Mouse (Mus musculus) intestine, postnatal 0 days (tissue): Measurements from ENCODE around the gene Dsn1. TPM values are rescaled to one million over a fixed set of nuclear protein-coding genes. Genes with fewer than 3 reads are reported as not detected.

Experiments used
- ATAC-seq: fragments of 200-750 bp; cut with Nextera tagmentation; 2 replicates; pipeline ENCODE4 v1.8.0; 2017; ENCODE audit warnings: mild to moderate bottlenecking, moderate TSS enrichment, moderate library complexity
- H3K27ac ChIP-seq: fragments of 300-500 bp; sonication (generic); 2 replicates; pipeline ENCODE4 v1.5.1; 2014; ENCODE audit warnings: mild to moderate bottlenecking, low read depth, low read length, moderate library complexity
- H3K27me3 ChIP-seq: fragments of 300-500 bp; sonication (generic); replicated peaks from 2 replicates; pipeline ENCODE4 v1.6.1; 2014; ENCODE audit warnings: low read length, mixed read lengths; ENCODE audit not compliant: control insufficient read depth, insufficient read depth
- H3K36me3 ChIP-seq: fragments of 300-500 bp; sonication (generic); 2 replicates; pipeline ENCODE4 v1.6.1; 2014; ENCODE audit warnings: mild to moderate bottlenecking, moderate library complexity; ENCODE audit not compliant: control insufficient read depth, insufficient read depth
- H3K4me1 ChIP-seq: fragments of 300-500 bp; sonication (generic); replicated peaks from 2 replicates; pipeline ENCODE4 v1.6.1; 2014; ENCODE audit warnings: antibody characterized with exemption, low read length, mixed read lengths; ENCODE audit not compliant: control insufficient read depth, insufficient read depth
- H3K4me2 ChIP-seq: fragments of 300-500 bp; sonication (generic); replicated peaks from 2 replicates; pipeline ENCODE4 v1.6.1; 2014; ENCODE audit warnings: low read depth, mild to moderate bottlenecking, moderate library complexity
- H3K4me3 ChIP-seq: fragments of 300-500 bp; sonication (generic); 2 replicates; pipeline ENCODE4 v1.5.1; 2014; ENCODE audit warnings: low read depth, low read length
- H3K9ac ChIP-seq: fragments of 300-500 bp; sonication (generic); 2 replicates; pipeline ENCODE4 v1.6.1; 2014; ENCODE audit warnings: mild to moderate bottlenecking, low read depth, low read length
- H3K9me3 ChIP-seq: fragments of 300-500 bp; sonication (generic); 2 replicates; pipeline ENCODE4 v1.6.1; 2016; ENCODE audit warnings: mixed run types; ENCODE audit not compliant: control insufficient read depth
- CTCF ChIP-seq: sonication (generic); IDR thresholded peaks from 2 replicates; pipeline ENCODE4 v1.5.1; 2016; ENCODE audit warnings: low read depth, mild to moderate bottlenecking, control low read depth, antibody characterized with exemption, moderate library complexity
- WGBS: fragments of 180-500 bp; shearing (Covaris S2); extraction: QIAGEN DNeasy Blood & Tissue Kit; methylation state at CpG from one replicate; pipeline ENCODE4 v1.1.7; 2014; 5-methylcytosine and 5-hydroxymethylcytosine counted together
- polyA plus RNA-seq: library from polyadenylated mRNA; unstranded; fragments of >200 nt; fragmentation: Nextera tagmentation; extraction: Ambion mirVana; gene quantifications from 2 replicates; pipeline ENCODE4 v1.2.1, GENCODE M21; 2015

Dsn1 gene
- polyA plus RNA-seq, 1 experiment from 2014 or later = 7.9 TPM

GRCm38 (mm10) chr2:157035371-157035770 is 28.4 kb upstream of the Dsn1 start:
- no peak for TF ChIP-seq CTCF
- H3K9ac ChIP-seq = no peak overlapping the region
- H3K4me1 ChIP-seq = no peaks in the 10 kb centered on the region
- H3K4me2 ChIP-seq = no peak overlapping the region
- no peaks in the 10 kb centered on the region for H3K27me3 ChIP-seq
- ATAC-seq = no peak
- WGBS = 90% methylated on average over 7 of the region's 7 CpGs
- H3K36me3 ChIP-seq = peaks cover 14% of the 10 kb centered on the region; the same call in 1 of the 2 replicates
- H3K4me3 ChIP-seq = no peak overlapping the region
- H3K27ac ChIP-seq = no peak overlapping the region
- H3K9me3 ChIP-seq = no peaks in the 10 kb centered on the region

- Histone ChIP-seq H3K9me3 (no peaks in the 10 kb centered on the region), H3K27ac (no peak overlapping the region), H3K4me2 (no peak overlapping the region), H3K36me3 (peaks cover 43% of the 10 kb centered on the region), H3K4me1 (no peaks in the 10 kb centered on the region), H3K4me3 (no peak overlapping the region), H3K27me3 (no peaks in the 10 kb centered on the region), H3K9ac (no peak overlapping the region)
- 40% methylated on average over 9 of the region's 9 CpGs for WGBS
- peak; percentile 57; the same call in 1 of the 2 replicates for ATAC-seq
- peak; percentile 92 for TF ChIP-seq CTCF
Measured at GRCm38 (mm10) chr2:157030804-157031203, 23.9 kb upstream of the Dsn1 start.

- no peak for ATAC-seq
- Histone ChIP-seq H3K4me1 (no peaks in the 10 kb centered on the region), H3K9ac (no peak overlapping the region), H3K4me3 (no peak overlapping the region), H3K27ac (0 out of 2 replicates have a peak overlapping the region, but pooled peaks have one; percentile 2), H3K27me3 (no peaks in the 10 kb centered on the region), H3K4me2 (no peak overlapping the region), H3K36me3 (peaks cover 55% of the 10 kb centered on the region), H3K9me3 (0 out of 2 replicates have a peak, but pooled peaks cover 5% of the 10 kb centered on the region)
- no peak for TF ChIP-seq CTCF
- WGBS = 96% methylated on average over 4 of the region's 4 CpGs
Measured at GRCm38 (mm10) chr2:157028261-157028660, 21.3 kb upstream of the Dsn1 start.

- 76% methylated on average over 21 of the region's 21 CpGs for WGBS
- H3K9ac ChIP-seq = no peak overlapping the region
- no peaks in the 10 kb centered on the region for H3K27me3 ChIP-seq
- no peaks in the 10 kb centered on the region for H3K4me1 ChIP-seq
- H3K36me3 ChIP-seq = peaks cover 64% of the 10 kb centered on the region
- 0 out of 2 replicates have a peak, but pooled peaks cover 5% of the 10 kb centered on the region for H3K9me3 ChIP-seq
- peak; percentile 53 for ATAC-seq
- no peak overlapping the region for H3K4me2 ChIP-seq
- H3K27ac ChIP-seq = peak overlapping the region; percentile 28
- 0 out of 2 replicates have a peak, but pooled peaks have one; percentile 10 for TF ChIP-seq CTCF
- no peak overlapping the region for H3K4me3 ChIP-seq
Measured at GRCm38 (mm10) chr2:157027106-157028008, 20.4 kb upstream of the Dsn1 start.

GRCm38 (mm10) chr2:157021156-157021555 is 14.2 kb upstream of the Dsn1 start:
- Histone ChIP-seq H3K36me3 (peaks cover 64% of the 10 kb centered on the region), H3K27ac (no peak overlapping the region), H3K9ac (no peak overlapping the region), H3K4me2 (no peak overlapping the region), H3K4me1 (no peaks in the 10 kb centered on the region), H3K4me3 (no peak overlapping the region), H3K9me3 (0 out of 2 replicates have a peak, but pooled peaks cover 5% of the 10 kb centered on the region), H3K27me3 (no peaks in the 10 kb centered on the region)
- WGBS = 95% methylated on average over 16 of the region's 16 CpGs
- no peak for TF ChIP-seq CTCF
- ATAC-seq = no peak

- no peak for TF ChIP-seq CTCF
- H3K9me3 ChIP-seq = no peaks in the 10 kb centered on the region
- no peak overlapping the region for H3K4me3 ChIP-seq
- H3K4me2 ChIP-seq = no peak overlapping the region
- peaks cover 52% of the 10 kb centered on the region for H3K36me3 ChIP-seq
- no peaks in the 10 kb centered on the region for H3K4me1 ChIP-seq
- no peaks in the 10 kb centered on the region for H3K27me3 ChIP-seq
- ATAC-seq = no peak
- H3K9ac ChIP-seq = no peak overlapping the region
- WGBS = 91% methylated on average over 4 of the region's 4 CpGs
- no peak overlapping the region for H3K27ac ChIP-seq
Measured at GRCm38 (mm10) chr2:157019228-157019627, 12.3 kb upstream of the Dsn1 start.
